Mouse (Mus musculus) ovary, postnatal 36 days (tissue): Measurements from ENCODE around the gene Olfr1055.
"Not testable (repeated sequence)": the region's sequence is repeated elsewhere in the genome, so short reads cannot be mapped to it uniquely, and the experiment has no call there.

Experiments
- DNase-seq: peaks from one replicate; pipeline ENCODE4 v3.0.0; 2022; ENCODE audit warnings: low spot score, mixed read lengths

Olfr1055 gene

DNA sequence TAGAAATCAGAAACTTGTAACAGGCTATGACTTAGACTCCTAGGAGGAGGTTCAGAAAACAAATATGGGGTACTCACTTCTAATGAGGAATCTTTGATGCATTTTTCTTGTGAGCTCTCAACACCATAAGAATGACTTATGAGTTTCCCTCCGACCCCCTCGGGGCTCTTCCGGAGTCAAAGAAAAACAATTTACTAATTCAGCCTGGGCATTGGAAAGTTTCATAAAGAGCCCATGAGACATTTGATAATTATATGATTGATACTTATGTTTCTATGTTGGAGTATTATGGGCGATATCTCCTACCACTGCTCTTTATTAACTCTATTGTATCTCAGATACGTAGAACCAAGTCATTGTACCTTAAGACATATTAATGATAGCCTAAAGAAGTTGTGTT is at the start of gene Olfr1055:
Gene Olfr1055, minus strand, starts transcription at position 101 of the 400 bp plus-strand sequence.
- DNase-seq, result no peak

DNA sequence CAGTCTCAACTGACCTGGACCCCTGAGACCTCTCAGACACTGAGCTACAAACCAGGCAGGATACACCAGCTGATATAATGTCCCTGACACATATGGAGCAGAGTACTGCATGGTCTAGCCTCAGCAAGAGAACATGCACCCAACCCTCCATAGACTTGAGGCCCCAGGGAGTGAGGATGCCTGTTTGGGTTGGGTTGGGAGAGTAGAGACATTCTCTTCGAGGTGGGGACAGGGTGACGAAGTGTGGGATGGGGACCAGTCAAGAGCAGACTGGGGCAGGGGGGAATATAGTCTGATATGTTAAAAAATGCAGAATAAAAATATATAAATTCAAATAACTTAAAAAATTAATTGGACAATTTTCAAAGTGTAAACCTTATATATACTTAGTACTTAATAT is 45.0 kb upstream of the Olfr1055 start:
- no peak for DNase-seq

- not testable (repeated sequence) for DNase-seq
These were observed 38.4 kb upstream of the Olfr1055 start, which contains the start of gene Olfr1058 for GRCm38 (mm10) chr2:86388461-86388860. Gene Olfr1058, minus strand, starts transcription at chr2:86388561.

GRCm38 (mm10) chr2:86378293-86378692 is 28.2 kb upstream of the Olfr1055 start, which contains the start of gene Olfr1057:
Gene Olfr1057, minus strand, starts transcription at chr2:86378393.
- no peak for DNase-seq

DNA sequence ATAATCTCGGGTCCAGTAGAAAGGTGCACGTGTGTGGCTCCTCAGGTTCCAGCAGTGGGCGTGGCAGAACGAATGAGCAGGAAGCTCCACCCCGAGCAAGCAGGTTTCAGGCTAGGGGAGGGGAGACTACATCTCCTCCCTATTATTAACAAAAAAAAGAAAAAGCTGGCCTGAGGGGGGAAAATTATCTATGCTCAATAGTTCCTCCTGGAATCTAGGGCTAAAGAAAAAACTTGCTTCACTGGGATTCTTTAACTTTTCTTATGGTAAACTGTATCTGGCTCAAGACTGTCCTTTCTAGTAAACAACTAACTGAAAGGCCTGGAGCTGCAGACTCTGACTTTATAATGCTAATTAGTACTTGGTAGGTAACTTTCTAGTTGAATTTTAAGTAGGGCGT is 16.3 kb upstream of the Olfr1055 start:
- not testable (repeated sequence) for DNase-seq

GRCm38 (mm10) chr2:86362369-86362768 is 12.3 kb upstream of the Olfr1055 start, which contains the start of gene Olfr1056:
Gene Olfr1056, minus strand, starts transcription at chr2:86362469.
- no peak for DNase-seq

DNA sequence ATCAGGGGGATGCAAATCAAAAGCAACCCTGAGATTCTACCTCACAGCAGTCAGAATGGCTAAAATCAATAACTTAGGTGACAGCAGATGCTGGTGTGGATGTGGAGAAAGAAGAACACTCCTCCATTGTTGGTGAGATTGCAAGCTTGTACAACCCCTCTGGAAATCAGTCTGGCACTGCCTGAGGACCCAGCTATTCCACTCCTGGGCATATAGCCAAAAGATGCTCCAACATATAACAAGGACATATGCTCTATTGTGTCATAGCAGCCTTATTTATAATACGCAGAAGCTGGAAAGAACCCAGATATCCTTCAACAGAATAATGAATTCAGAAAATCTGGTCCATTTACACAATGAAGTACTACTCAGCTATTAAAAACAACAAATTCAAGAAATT is 1.7 kb upstream of the Olfr1055 start:
- not testable (repeated sequence) for DNase-seq

DNA sequence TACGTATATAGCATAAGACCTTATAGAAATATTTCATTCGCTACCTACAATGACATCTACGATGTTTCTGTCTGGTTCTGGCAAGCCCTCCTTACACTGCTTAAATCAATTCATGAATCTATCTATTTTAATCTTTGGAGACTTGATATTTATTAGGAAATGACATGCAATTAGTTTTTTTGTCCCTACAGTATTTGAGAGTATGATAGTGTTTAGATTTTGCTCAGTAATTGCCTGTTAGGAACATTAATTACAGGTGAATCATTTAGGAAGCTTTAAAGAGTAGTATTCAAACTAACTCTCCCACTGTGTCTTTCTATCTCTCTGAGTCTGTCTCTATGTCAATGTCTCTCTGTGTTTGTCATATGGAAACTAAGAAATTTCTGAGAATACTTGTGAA is 14.8 kb downstream of the Olfr1055 start, which contains the start of gene Olfr1054:
Gene Olfr1054, minus strand, starts transcription at position 101 of the 400 bp plus-strand sequence.
- DNase-seq, result no peak

- DNase-seq, result no peak
These were observed 34.9 kb downstream of the Olfr1055 start, which contains the start of gene Olfr1053 for GRCm38 (mm10) chr2:86315184-86315583. Gene Olfr1053, minus strand, starts transcription at chr2:86315284.
